In the genomic region with DNA sequence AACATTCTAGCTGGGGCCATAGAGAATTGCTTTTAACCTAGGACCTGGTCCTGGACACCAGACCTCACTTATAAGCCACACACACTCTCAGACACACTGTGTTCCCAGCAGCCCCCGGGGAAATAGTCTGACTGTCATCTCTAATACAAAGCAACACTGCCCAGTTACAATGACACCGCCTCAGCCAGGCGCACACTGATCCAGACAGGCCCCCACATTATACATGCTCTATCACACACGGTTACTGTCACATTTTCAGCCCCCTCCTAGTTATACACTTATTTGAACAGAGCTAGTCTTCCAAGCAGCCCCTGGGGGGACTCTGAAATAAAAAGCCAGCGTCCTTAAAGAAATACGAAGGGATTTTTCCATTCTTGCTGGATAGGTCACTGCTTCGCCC, we compare ENCODE assay signal across 12 mouse cellular contexts. TPM values are rescaled to one million over a fixed set of nuclear protein-coding genes. Genes with fewer than 3 reads are reported as not detected.
A peak's percentile ranks its signal among the peaks of the same experiment; 100 is the strongest.
DNase-seq lines count a peak whose midpoint lies in the region; ATAC-seq and TF ChIP-seq lines count a peak whose summit lies in the region.
"Had no signal": no experiment of that assay in that cellular context is flagged by ENCODE, and none has a peak within 500 bp of the region (broad histone marks: within the 10 kb centered on the region; RNA-seq: fewer than 3 reads in every experiment).

No protein-coding gene starts in this region.

- no peaks in the 10 kb centered on the region for H3K9me3 ChIP-seq in forebrain, embryonic 12.5 days
- H3K9me3 ChIP-seq in forebrain, postnatal 0 days (ENCODE audit: low read length): no peaks in the 10 kb centered on the region
- no peaks in the 10 kb centered on the region for H3K9me3 ChIP-seq in liver, embryonic 11.5 days (ENCODE audit: control insufficient read depth, low read length)
- no peaks in the 10 kb centered on the region for H3K9me3 ChIP-seq in liver, postnatal 0 days (ENCODE audit: low read length)
- no peaks in the 10 kb centered on the region for H3K9me3 ChIP-seq in forebrain, embryonic 16.5 days (ENCODE audit: control insufficient read depth, low read length)
- no peaks in the 10 kb centered on the region for H3K9me3 ChIP-seq in neural tube, embryonic 13.5 days
- H3K9me3 ChIP-seq: limb, embryonic 13.5 days had no signal

- no peak overlapping the region for H3K4me3 ChIP-seq in forebrain, embryonic 12.5 days (replicated peaks)
- H3K4me3 ChIP-seq in forebrain, postnatal 0 days (ENCODE audit: low read depth, low read length): no peak overlapping the region
- no peak overlapping the region for H3K4me3 ChIP-seq in liver, embryonic 11.5 days (ENCODE audit: low read depth, low read length)
- H3K4me3 ChIP-seq in liver, postnatal 0 days (ENCODE audit: low read depth, low read length): no peak overlapping the region
- no peak overlapping the region for H3K4me3 ChIP-seq in forebrain, embryonic 16.5 days (replicated peaks; ENCODE audit: low read length)
- no peak overlapping the region for H3K4me3 ChIP-seq in neural tube, embryonic 13.5 days
- H3K4me3 ChIP-seq: limb, embryonic 13.5 days had no signal

- DNase-seq in forebrain, postnatal 0 days: no peak
- DNase-seq in liver, embryonic 11.5 days (ENCODE audit: low spot score): no peak
- DNase-seq in liver, postnatal 0 days: no peak
- no peak for DNase-seq in layer of hippocampus, adult 11-12 months (ENCODE audit: low spot score)
- DNase-seq in ovary, adult 18-20 months (ENCODE audit: low spot score): no peak
- DNase-seq: cerebellum, adult 2 months; kidney, adult 18-20 months had no signal

- no peak for TF ChIP-seq EP300 in liver, postnatal 0 days (IDR thresholded peaks at IDR 0.05; ENCODE audit: low read depth)

- no peak overlapping the region for H3K9ac ChIP-seq in forebrain, embryonic 12.5 days
- no peak overlapping the region for H3K9ac ChIP-seq in forebrain, postnatal 0 days
- no peak overlapping the region for H3K9ac ChIP-seq in liver, embryonic 11.5 days (ENCODE audit: low read depth, low read length)
- no peak overlapping the region for H3K9ac ChIP-seq in liver, postnatal 0 days (replicated peaks)
- no peak overlapping the region for H3K9ac ChIP-seq in forebrain, embryonic 16.5 days (replicated peaks; ENCODE audit: low read depth, low read length)
- H3K9ac ChIP-seq in neural tube, embryonic 13.5 days: no peak overlapping the region
- H3K9ac ChIP-seq: limb, embryonic 13.5 days had no signal

- H3K27me3 ChIP-seq in forebrain, embryonic 12.5 days: no peaks in the 10 kb centered on the region
- H3K27me3 ChIP-seq in forebrain, postnatal 0 days (ENCODE audit: insufficient read depth, low read length): no peaks in the 10 kb centered on the region
- H3K27me3 ChIP-seq in liver, embryonic 11.5 days (replicated peaks; ENCODE audit: control insufficient read depth, insufficient read depth, low read length): no peaks in the 10 kb centered on the region
- H3K27me3 ChIP-seq in liver, postnatal 0 days (ENCODE audit: insufficient read depth, low read length): no peaks in the 10 kb centered on the region; the same call in 1 of the 2 replicates
- no peaks in the 10 kb centered on the region for H3K27me3 ChIP-seq in forebrain, embryonic 16.5 days (replicated peaks; ENCODE audit: control insufficient read depth, insufficient read depth, low read length)
- H3K27me3 ChIP-seq in neural tube, embryonic 13.5 days: no peaks in the 10 kb centered on the region
- H3K27me3 ChIP-seq: limb, embryonic 13.5 days had no signal

- H3K27ac ChIP-seq in forebrain, embryonic 12.5 days: peak overlapping the region; percentile 70
- H3K27ac ChIP-seq in forebrain, postnatal 0 days (ENCODE audit: low read depth, low read length): no peak overlapping the region
- 0 out of 2 replicates have a peak overlapping the region, but pooled peaks have one; percentile 39 for H3K27ac ChIP-seq in liver, embryonic 11.5 days (ENCODE audit: low read depth, low read length)
- no peak overlapping the region for H3K27ac ChIP-seq in liver, postnatal 0 days (ENCODE audit: low read depth)
- H3K27ac ChIP-seq in forebrain, embryonic 16.5 days (ENCODE audit: low read length): peak overlapping the region; percentile 62; the same call in 1 of the 2 replicates
- peak overlapping the region; percentile 68 for H3K27ac ChIP-seq in neural tube, embryonic 13.5 days (replicated peaks)

- no peak overlapping the region for H3K4me2 ChIP-seq in forebrain, embryonic 12.5 days
- H3K4me2 ChIP-seq in forebrain, postnatal 0 days (ENCODE audit: low read depth): no peak overlapping the region
- H3K4me2 ChIP-seq in liver, embryonic 11.5 days: no peak overlapping the region
- no peak overlapping the region for H3K4me2 ChIP-seq in liver, postnatal 0 days (ENCODE audit: low read depth, low read length)
- no peak overlapping the region for H3K4me2 ChIP-seq in forebrain, embryonic 16.5 days (ENCODE audit: low read length)
- no peak overlapping the region for H3K4me2 ChIP-seq in neural tube, embryonic 13.5 days
- H3K4me2 ChIP-seq: limb, embryonic 13.5 days had no signal

- no peak for TF ChIP-seq CTCF in forebrain, postnatal 0 days (IDR thresholded peaks at IDR 0.05; ENCODE audit: low read depth)
- TF ChIP-seq CTCF in liver, postnatal 0 days (IDR thresholded peaks at IDR 0.05; ENCODE audit: low read depth): no peak

- WGBS in forebrain, embryonic 12.5 days: 77% methylated on average over 7 of the region's 7 CpGs
- WGBS in forebrain, postnatal 0 days: 66% methylated on average over 7 of the region's 7 CpGs
- WGBS in liver, embryonic 11.5 days: 72% methylated on average over 7 of the region's 7 CpGs
- whole genome bisulfite sequencing in liver, postnatal 0 days (ENCODE audit: insufficient replicate concordance): 65% methylated on average over 7 of the region's 7 CpGs
- 66% methylated on average over 7 of the region's 7 CpGs for WGBS in forebrain, embryonic 16.5 days
- WGBS in neural tube, embryonic 13.5 days: 55% methylated on average over 7 of the region's 7 CpGs

- H3K4me1 ChIP-seq in forebrain, embryonic 12.5 days: peaks cover 82% of the 10 kb centered on the region
- peaks cover 17% of the 10 kb centered on the region for H3K4me1 ChIP-seq in forebrain, postnatal 0 days (ENCODE audit: insufficient read depth)
- H3K4me1 ChIP-seq in liver, embryonic 11.5 days (replicated peaks; ENCODE audit: control insufficient read depth, insufficient read depth, low read length): peaks cover 25% of the 10 kb centered on the region
- H3K4me1 ChIP-seq in liver, postnatal 0 days (ENCODE audit: insufficient read depth): peaks cover 12% of the 10 kb centered on the region
- peaks cover 60% of the 10 kb centered on the region for H3K4me1 ChIP-seq in forebrain, embryonic 16.5 days (replicated peaks; ENCODE audit: control insufficient read depth, insufficient read depth, low read length)
- peaks cover 95% of the 10 kb centered on the region for H3K4me1 ChIP-seq in neural tube, embryonic 13.5 days (replicated peaks)

- H3K36me3 ChIP-seq in forebrain, embryonic 12.5 days (replicated peaks): peaks cover 3% of the 10 kb centered on the region; the same call in 1 of the 2 replicates
- peaks cover 7% of the 10 kb centered on the region; the same call in 1 of the 2 replicates for H3K36me3 ChIP-seq in forebrain, postnatal 0 days (ENCODE audit: insufficient read depth)
- no peaks in the 10 kb centered on the region for H3K36me3 ChIP-seq in liver, embryonic 11.5 days (ENCODE audit: control insufficient read depth, insufficient read depth, low read length)
- H3K36me3 ChIP-seq in liver, postnatal 0 days (replicated peaks; ENCODE audit: insufficient read depth, low read length): no peaks in the 10 kb centered on the region
- H3K36me3 ChIP-seq in forebrain, embryonic 16.5 days (ENCODE audit: control insufficient read depth, insufficient read depth): no peaks in the 10 kb centered on the region
- peaks cover 4% of the 10 kb centered on the region; the same call in 1 of the 2 replicates for H3K36me3 ChIP-seq in neural tube, embryonic 13.5 days

- ATAC-seq in forebrain, embryonic 12.5 days (ENCODE audit: low FRiP score): no peak
- ATAC-seq in forebrain, postnatal 0 days: no peak
- no peak for ATAC-seq in liver, embryonic 11.5 days (replicated peaks; ENCODE audit: low FRiP score)
- ATAC-seq in liver, postnatal 0 days: no peak
- ATAC-seq in forebrain, embryonic 16.5 days: no peak
- ATAC-seq in neural tube, embryonic 13.5 days (ENCODE audit: low read depth): no peak

RNA-seq across cellular contexts. Expression of a gene that starts 12.4 kb away (rescaled TPM):
- polyA plus RNA-seq in forebrain, embryonic 12.5 days (2016; fragmentation: Nextera tagmentation; extraction: Ambion mirVana): 57.5 and 67.3 TPM in 2 replicates
- total RNA-seq in forebrain, postnatal 0 days (2014; rRNA removed): 106 and 129 TPM in 2 replicates
- 28.2 and 34.3 TPM in 2 replicates for polyA plus RNA-seq in forebrain, postnatal 0 days (2015; fragmentation: Nextera tagmentation; extraction: Ambion mirVana)
- 10.6 and 10.9 TPM in 2 replicates for polyA plus RNA-seq in liver, embryonic 11.5 days (2014; fragmentation: Nextera tagmentation; extraction: Ambion mirVana)
- polyA plus RNA-seq in liver, postnatal 0 days (2015; fragmentation: Nextera tagmentation; extraction: Ambion mirVana): 1.5 and 2.2 TPM in 2 replicates
- polyA plus RNA-seq in forebrain, embryonic 16.5 days (2015; fragmentation: Nextera tagmentation; extraction: Ambion mirVana): 45.0 and 53.6 TPM in 2 replicates
- polyA plus RNA-seq in neural tube, embryonic 13.5 days (2015; fragmentation: Nextera tagmentation; extraction: Ambion mirVana): 42.5 and 43.7 TPM in 2 replicates

RNA-seq across cellular contexts. Expression of a gene that starts 45.1 kb away (rescaled TPM):
- 167 and 170 TPM in 2 replicates for polyA plus RNA-seq in forebrain, embryonic 12.5 days (2016; fragmentation: Nextera tagmentation; extraction: Ambion mirVana)
- total RNA-seq in forebrain, postnatal 0 days (2014; rRNA removed): 107 and 113 TPM in 2 replicates
- polyA plus RNA-seq in forebrain, postnatal 0 days (2015; fragmentation: Nextera tagmentation; extraction: Ambion mirVana): 86.0 and 105 TPM in 2 replicates
- 171 and 202 TPM in 2 replicates for polyA plus RNA-seq in liver, embryonic 11.5 days (2014; fragmentation: Nextera tagmentation; extraction: Ambion mirVana)
- polyA plus RNA-seq in liver, postnatal 0 days (2015; fragmentation: Nextera tagmentation; extraction: Ambion mirVana): 53.5 and 58.4 TPM in 2 replicates
- 150 and 161 TPM in 2 replicates for polyA plus RNA-seq in forebrain, embryonic 16.5 days (2015; fragmentation: Nextera tagmentation; extraction: Ambion mirVana)
- polyA plus RNA-seq in neural tube, embryonic 13.5 days (2015; fragmentation: Nextera tagmentation; extraction: Ambion mirVana): 147 and 168 TPM in 2 replicates

RNA-seq across cellular contexts. Expression of a gene that starts 45.1 kb away (rescaled TPM):
- polyA plus RNA-seq in forebrain, embryonic 12.5 days (2016; fragmentation: Nextera tagmentation; extraction: Ambion mirVana): 124 and 130 TPM in 2 replicates
- total RNA-seq in forebrain, postnatal 0 days (2014; rRNA removed): 67.0 and 72.4 TPM in 2 replicates
- 158 and 166 TPM in 2 replicates for polyA plus RNA-seq in forebrain, postnatal 0 days (2015; fragmentation: Nextera tagmentation; extraction: Ambion mirVana)
- 48.9 and 54.0 TPM in 2 replicates for polyA plus RNA-seq in liver, embryonic 11.5 days (2014; fragmentation: Nextera tagmentation; extraction: Ambion mirVana)
- 23.6 and 24.5 TPM in 2 replicates for polyA plus RNA-seq in liver, postnatal 0 days (2015; fragmentation: Nextera tagmentation; extraction: Ambion mirVana)
- polyA plus RNA-seq in forebrain, embryonic 16.5 days (2015; fragmentation: Nextera tagmentation; extraction: Ambion mirVana): 184 and 187 TPM in 2 replicates
- 172 and 174 TPM in 2 replicates for polyA plus RNA-seq in neural tube, embryonic 13.5 days (2015; fragmentation: Nextera tagmentation; extraction: Ambion mirVana)

RNA-seq across cellular contexts. Expression of a gene that starts 49.5 kb away (rescaled TPM):
- polyA plus RNA-seq in forebrain, embryonic 12.5 days (2016; fragmentation: Nextera tagmentation; extraction: Ambion mirVana): not detected in 2 replicates
- not detected in 2 replicates for total RNA-seq in forebrain, postnatal 0 days (2014; rRNA removed)
- not detected in 2 replicates for polyA plus RNA-seq in forebrain, postnatal 0 days (2015; fragmentation: Nextera tagmentation; extraction: Ambion mirVana)
- not detected in 2 replicates for polyA plus RNA-seq in liver, embryonic 11.5 days (2014; fragmentation: Nextera tagmentation; extraction: Ambion mirVana)
- 0.94 and 1.4 TPM in 2 replicates for polyA plus RNA-seq in liver, postnatal 0 days (2015; fragmentation: Nextera tagmentation; extraction: Ambion mirVana)
- polyA plus RNA-seq in forebrain, embryonic 16.5 days (2015; fragmentation: Nextera tagmentation; extraction: Ambion mirVana): not detected in 2 replicates
- not detected in 2 replicates for polyA plus RNA-seq in neural tube, embryonic 13.5 days (2015; fragmentation: Nextera tagmentation; extraction: Ambion mirVana)
- total RNA-seq: monocyte, adult 5-6 weeks had no signal
- polyA plus RNA-seq: cerebellum, adult 2 months; limb, embryonic 13.5 days had no signal

Comparison
In these comparisons a context has a peak if more than half of its experiments do, and no peak if none do; other contexts are left out.
1. H3K27ac ChIP-seq: peak in forebrain, embryonic 12.5 days (single experiment), liver, embryonic 11.5 days (single experiment), forebrain, embryonic 16.5 days (single experiment) and neural tube, embryonic 13.5 days (single experiment); none in forebrain, postnatal 0 days (single experiment) and liver, postnatal 0 days (single experiment).